Mouse (Mus musculus): Measurements from ENCODE around the gene Atg4d. TPM values are rescaled to one million over a fixed set of nuclear protein-coding genes. Genes with fewer than 3 reads are reported as not detected.

Atg4d gene
- total and polyA plus RNA-seq, 3 experiments: 83.9 to 99.7 TPM; not detected in 1

DNA sequence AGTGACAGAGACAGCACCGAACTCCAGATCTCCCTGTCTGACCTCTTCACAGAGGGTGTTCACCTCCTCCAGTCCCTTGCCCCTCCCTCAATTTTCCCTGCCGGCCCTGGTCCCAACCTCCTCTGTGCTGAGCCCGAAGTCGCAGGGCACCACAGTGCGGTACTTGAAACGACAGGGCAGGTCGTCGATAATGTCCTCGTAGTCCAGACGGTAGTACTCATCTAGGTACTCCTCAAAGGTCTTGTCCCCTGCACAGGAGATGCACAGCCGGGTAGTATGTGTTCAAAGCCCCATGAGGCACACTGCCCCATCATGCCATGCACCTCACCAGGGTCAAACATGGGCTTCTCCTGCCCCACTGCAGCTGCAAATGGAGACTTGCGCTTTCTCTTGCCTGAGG is 10.6 kb downstream of the Atg4d start:
- Histone ChIP-seq H3K36me3 (ENCODE audit: control insufficient read depth in 1 of 2, insufficient read depth in 2 of 2, low read length in 2 of 2) (peaks cover 0 to 68% of the 10 kb centered on the region in 2 experiments; a peak in 2 of 4 replicates), H3K9me3 (replicated peaks; ENCODE audit: insufficient read depth, low read length) (no peaks in the 10 kb centered on the region), H3K27me3 (ENCODE audit: control insufficient read depth in 1 of 2, insufficient read depth in 2 of 2, low read length in 2 of 2) (no peaks in the 10 kb centered on the region), H3K27ac (ENCODE audit: control insufficient read depth, low read depth, low read length) (no peak overlapping the region), H3K9ac (ENCODE audit: control insufficient read depth, low read depth, low read length, poor library complexity, severe bottlenecking) (no peak overlapping the region), H3K79me2 (ENCODE audit: control insufficient read depth, insufficient read depth, low read length, poor library complexity) (no peaks in the 10 kb centered on the region), H3K4me3 (ENCODE audit: control insufficient read depth in 1 of 2, insufficient read depth in 1 of 2, low read depth in 2 of 2, low read length in 2 of 2) (no peak overlapping the region), H3K4me1 (ENCODE audit: control insufficient read depth in 1 of 2, insufficient read depth in 2 of 2, low read length in 2 of 2) (no peaks in the 10 kb centered on the region)
- no peak for DNase-seq (ENCODE audit: low read depth, low spot score)
- TF ChIP-seq POLR2AphosphoS5 (IDR thresholded peaks at IDR 0.05; ENCODE audit: borderline replicate concordance, low read depth, low read length) (peak; percentile 92), MAZ (IDR thresholded peaks at IDR 0.05; ENCODE audit: low read depth, low read length) (no peak)

GRCm38 (mm10) chr9:21276307-21276706 is 11.2 kb downstream of the Atg4d start:
- no peaks in the 10 kb centered on the region for H3K4me1 ChIP-seq (ENCODE audit: control insufficient read depth in 1 of 2, insufficient read depth in 2 of 2, low read length in 2 of 2)
- no peak for TF ChIP-seq MAX (IDR thresholded peaks at IDR 0.05; ENCODE audit: low read length)
- no peak for TF ChIP-seq RAD21 (IDR thresholded peaks at IDR 0.05; ENCODE audit: low read depth, low read length)
- TF ChIP-seq ZC3H11A (IDR thresholded peaks at IDR 0.05; ENCODE audit: low read depth, low read length): no peak
- no peak for TF ChIP-seq CHD2 (IDR thresholded peaks at IDR 0.05; ENCODE audit: low read length)
- TF ChIP-seq HCFC1 (IDR thresholded peaks at IDR 0.05; ENCODE audit: low read depth, low read length): peak; percentile 25; the same call in 1 of the 2 replicates
- no peak for TF ChIP-seq KAT2A (conservative IDR thresholded peaks at IDR 0.05; ENCODE audit: low read depth, low read length)
- no peak for TF ChIP-seq TBP (IDR thresholded peaks at IDR 0.05; ENCODE audit: low read depth, low read length)
- no peak for TF ChIP-seq JUND (IDR thresholded peaks at IDR 0.05; ENCODE audit: low read depth, low read length)
- TF ChIP-seq POLR2A (IDR thresholded peaks at IDR 0.05; ENCODE audit: control insufficient read depth in 1 of 2, insufficient read depth in 1 of 2, low read depth in 1 of 2, low read length in 2 of 2, poor library complexity in 1 of 2): peak in 1 of 2 experiments; percentile 47; a peak in 1 of 4 replicates
- no peak for TF ChIP-seq RCOR1 (IDR thresholded peaks at IDR 0.05; ENCODE audit: low read depth, low read length)
- no peak for TF ChIP-seq NRF1 (IDR thresholded peaks at IDR 0.05; ENCODE audit: insufficient read depth, low read depth, low read length, poor library complexity, severe bottlenecking)
- no peak for TF ChIP-seq ELF1 (IDR thresholded peaks at IDR 0.05; ENCODE audit: low read depth, low read length)
- no peak for TF ChIP-seq TAL1 (IDR thresholded peaks at IDR 0.05; ENCODE audit: low read length)
- TF ChIP-seq MAZ (IDR thresholded peaks at IDR 0.05; ENCODE audit: low read depth, low read length): no peak
- no peak for TF ChIP-seq SIN3A (IDR thresholded peaks at IDR 0.05; ENCODE audit: low read length)
- TF ChIP-seq EP300 (IDR thresholded peaks at IDR 0.05; ENCODE audit: low read depth in 1 of 2, low read length in 2 of 2): 0 out of 4 replicates have a peak, but pooled peaks of 1 of the 2 experiments have one; percentile 7
- TF ChIP-seq ZNF384 (IDR thresholded peaks at IDR 0.05; ENCODE audit: low read depth, low read length): no peak
- TF ChIP-seq MAFK (IDR thresholded peaks at IDR 0.05; ENCODE audit: borderline replicate concordance, low read depth, low read length): no peak
- no peak for TF ChIP-seq MYC (IDR thresholded peaks at IDR 0.05; ENCODE audit: low read depth, low read length)
- no peak for TF ChIP-seq GATA1 (IDR thresholded peaks at IDR 0.05; ENCODE audit: low read depth, low read length)
- no peak for TF ChIP-seq CHD1 (IDR thresholded peaks at IDR 0.05; ENCODE audit: low read depth, low read length)
- no peak for TF ChIP-seq UBTF (IDR thresholded peaks at IDR 0.05; ENCODE audit: borderline replicate concordance, insufficient read depth, low read depth, low read length)
- no peak for TF ChIP-seq CTCF (IDR thresholded peaks at IDR 0.05 in 2 of 3, conservative IDR thresholded peaks at IDR 0.05 in 1 of 3; ENCODE audit: control insufficient read depth in 1 of 3, insufficient read depth in 1 of 3, low read depth in 2 of 3, low read length in 3 of 3, poor library complexity in 1 of 3, severe bottlenecking in 1 of 3)
- no peak for TF ChIP-seq MYB (IDR thresholded peaks at IDR 0.05; ENCODE audit: low read depth, low read length)
- peak; percentile 22; the same call in 1 of the 2 replicates for TF ChIP-seq POLR2AphosphoS2 (IDR thresholded peaks at IDR 0.05; ENCODE audit: low read length)
- no peak for TF ChIP-seq TCF12 (IDR thresholded peaks at IDR 0.05; ENCODE audit: low read depth, low read length)
- TF ChIP-seq ETS1 (IDR thresholded peaks at IDR 0.05; ENCODE audit: low read depth, low read length): no peak
- no peak for TF ChIP-seq BHLHE40 (IDR thresholded peaks at IDR 0.05; ENCODE audit: borderline replicate concordance, low read depth, low read length)
- TF ChIP-seq E2F4 (IDR thresholded peaks at IDR 0.05; ENCODE audit: borderline replicate concordance, low read depth, low read length): no peak
- peak; percentile 24 for TF ChIP-seq NELFE (IDR thresholded peaks at IDR 0.05; ENCODE audit: low read depth, low read length)
- no peak for TF ChIP-seq USF1 (IDR thresholded peaks at IDR 0.05; ENCODE audit: low read depth, low read length)
- no peak for TF ChIP-seq USF2 (IDR thresholded peaks at IDR 0.05; ENCODE audit: borderline replicate concordance in 1 of 2, insufficient read depth in 1 of 2, low read depth in 1 of 2, low read length in 2 of 2)

More at GRCm38 (mm10) chr9:21276307-21276706, 11.2 kb downstream of the Atg4d start:
- peaks cover 0 to 71% of the 10 kb centered on the region in 2 experiments; a peak in 2 of 4 replicates for H3K36me3 ChIP-seq (ENCODE audit: control insufficient read depth in 1 of 2, insufficient read depth in 2 of 2, low read length in 2 of 2)
- no peak overlapping the region for H3K4me3 ChIP-seq (ENCODE audit: control insufficient read depth in 1 of 2, insufficient read depth in 1 of 2, low read depth in 2 of 2, low read length in 2 of 2)
- H3K27ac ChIP-seq (ENCODE audit: control insufficient read depth, low read depth, low read length): no peak overlapping the region
- no peaks in the 10 kb centered on the region for H3K9me3 ChIP-seq (replicated peaks; ENCODE audit: insufficient read depth, low read length)
- no peak overlapping the region for H3K9ac ChIP-seq (ENCODE audit: control insufficient read depth, low read depth, low read length, poor library complexity, severe bottlenecking)
- peak; percentile 39 for DNase-seq (ENCODE audit: low read depth, low spot score)
- H3K27me3 ChIP-seq (ENCODE audit: control insufficient read depth in 1 of 2, insufficient read depth in 2 of 2, low read length in 2 of 2): no peaks in the 10 kb centered on the region
- H3K79me2 ChIP-seq (ENCODE audit: control insufficient read depth, insufficient read depth, low read length, poor library complexity): no peaks in the 10 kb centered on the region
